Mouse (Mus musculus): ENCODE measurements around the gene Cnot8. TPM values are rescaled to one million over a fixed set of nuclear protein-coding genes. Genes with fewer than 3 reads are reported as not detected.

Gene Cnot8
- polyA plus RNA-seq, 1 experiment from 2014 or later, result 103 TPM

DNA sequence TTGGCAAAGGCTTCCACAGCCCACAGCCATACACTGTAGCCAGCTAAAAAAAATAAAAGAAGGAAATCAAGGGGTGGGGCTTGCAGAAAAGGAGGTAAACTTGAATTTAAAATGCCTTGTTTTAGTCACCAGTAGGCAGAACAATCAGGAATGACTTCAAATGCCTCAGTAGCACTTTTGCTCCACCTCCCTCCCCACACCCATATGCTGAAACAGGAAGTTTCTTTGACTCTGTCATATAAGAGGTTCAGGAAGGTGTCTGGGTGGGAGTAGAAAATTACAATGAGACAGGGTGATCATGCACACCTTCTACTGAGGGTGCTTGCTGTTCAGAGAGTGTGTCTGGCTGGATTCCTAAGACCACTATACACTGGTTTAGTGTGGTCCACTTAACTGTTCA lies 30.9 kb downstream of the Cnot8 start:
- H3K36me3 ChIP-seq, result peaks cover 86% of the 10 kb centered on the region

DNA sequence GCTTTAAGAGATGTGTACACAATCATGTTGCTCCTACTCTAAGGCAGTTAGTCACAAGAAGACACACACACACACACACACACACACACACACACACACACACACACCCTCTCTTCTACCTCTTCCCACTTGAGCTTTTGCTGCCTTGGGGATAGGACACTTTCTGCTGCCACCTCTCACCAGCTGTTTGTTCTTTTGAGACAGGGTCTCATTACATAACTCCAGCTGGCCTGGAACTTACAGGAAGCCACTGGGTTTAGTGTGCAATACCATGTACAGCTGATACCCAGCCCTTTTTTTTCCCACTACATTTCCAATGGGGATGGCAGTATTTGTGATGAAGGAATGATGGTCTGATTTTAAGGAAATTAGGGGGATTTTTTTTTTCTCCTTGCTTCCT lies 31.3 kb downstream of the Cnot8 start:
- Histone ChIP-seq H3K36me3 (peaks cover 85% of the 10 kb centered on the region), H3K27me3 (no peaks in the 10 kb centered on the region), H3K27ac (no peak overlapping the region), H3K4me3 (no peak overlapping the region), H3K9me3 (no peaks in the 10 kb centered on the region), H3K9ac (no peak overlapping the region), H3K4me1 (no peaks in the 10 kb centered on the region), H3K4me2 (replicated peaks) (no peak overlapping the region)
- ATAC-seq (ENCODE audit: insufficient number of reproducible peaks, insufficient read depth, low FRiP score, low TSS enrichment), result no peak

More for the DNA sequence above, 30.9 kb downstream of the Cnot8 start:
- no peak overlapping the region for H3K4me2 ChIP-seq (replicated peaks)
- no peak overlapping the region for H3K27ac ChIP-seq
- no peak for ATAC-seq (ENCODE audit: insufficient number of reproducible peaks, insufficient read depth, low FRiP score, low TSS enrichment)
- no peaks in the 10 kb centered on the region for H3K9me3 ChIP-seq
- no peaks in the 10 kb centered on the region for H3K4me1 ChIP-seq
- no peak overlapping the region for H3K9ac ChIP-seq
- no peaks in the 10 kb centered on the region for H3K27me3 ChIP-seq
- H3K4me3 ChIP-seq, result no peak overlapping the region

DNA sequence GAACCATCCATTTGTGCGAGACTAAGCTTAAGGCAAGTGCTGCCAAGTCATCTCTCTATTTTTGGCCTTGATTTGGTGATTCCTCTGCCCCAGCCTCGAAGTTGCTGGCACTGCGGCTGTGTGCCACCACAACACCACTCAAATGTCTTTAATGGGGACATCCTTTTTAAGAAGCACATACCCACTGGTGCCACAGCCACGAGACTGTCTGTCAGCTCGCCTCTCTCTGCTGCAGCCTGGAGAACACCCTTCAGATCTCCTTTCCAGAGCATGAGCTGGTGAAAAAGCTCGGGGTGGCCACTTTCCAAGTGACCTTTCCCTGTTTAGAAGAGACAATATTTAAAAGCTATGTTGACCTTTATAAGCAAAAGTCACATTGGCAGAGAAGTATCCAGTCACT lies 32.7 kb downstream of the Cnot8 start:
- no peaks in the 10 kb centered on the region for H3K9me3 ChIP-seq
- H3K27ac ChIP-seq, result no peak overlapping the region
- H3K36me3 ChIP-seq, result peaks cover 85% of the 10 kb centered on the region
- no peaks in the 10 kb centered on the region for H3K4me1 ChIP-seq
- ATAC-seq (ENCODE audit: insufficient number of reproducible peaks, insufficient read depth, low FRiP score, low TSS enrichment), result no peak
- H3K4me3 ChIP-seq, result no peak overlapping the region
- no peak overlapping the region for H3K9ac ChIP-seq
- no peak overlapping the region for H3K4me2 ChIP-seq (replicated peaks)
- no peaks in the 10 kb centered on the region for H3K27me3 ChIP-seq
- WGBS, result 91% methylated on average over 6 of the region's 6 CpGs

DNA sequence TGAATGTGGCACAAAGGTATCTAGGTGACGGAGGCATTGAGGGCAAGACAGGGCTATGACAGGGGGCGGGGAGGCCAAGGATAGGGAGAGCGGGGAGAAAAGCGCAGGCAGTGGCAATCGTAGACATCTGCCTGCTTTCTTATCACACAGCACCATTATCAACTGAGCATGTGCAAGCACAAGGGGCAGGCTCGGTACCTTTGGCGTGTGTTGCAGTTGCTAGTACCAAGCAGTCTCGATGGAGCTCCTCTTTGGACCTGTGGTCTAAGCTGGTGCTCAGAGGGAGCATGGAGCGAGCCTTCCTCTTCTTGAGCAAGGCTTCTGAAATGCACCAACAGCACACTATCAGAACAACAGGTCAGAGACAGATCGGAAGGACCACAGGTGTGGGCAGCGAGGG lies 34.9 kb downstream of the Cnot8 start:
- no peak overlapping the region for H3K4me2 ChIP-seq (replicated peaks)
- ATAC-seq (ENCODE audit: insufficient number of reproducible peaks, insufficient read depth, low FRiP score, low TSS enrichment), result no peak
- no peak overlapping the region for H3K9ac ChIP-seq
- H3K4me3 ChIP-seq, result no peak overlapping the region
- H3K27ac ChIP-seq, result no peak overlapping the region
- 94% methylated on average over 11 of the region's 11 CpGs for WGBS
- H3K27me3 ChIP-seq, result no peaks in the 10 kb centered on the region
- H3K9me3 ChIP-seq, result no peaks in the 10 kb centered on the region
- H3K36me3 ChIP-seq, result peaks cover 88% of the 10 kb centered on the region
- H3K4me1 ChIP-seq, result no peaks in the 10 kb centered on the region

GRCm38 (mm10) chr11:58139466-58139865 lies 35.5 kb downstream of the Cnot8 start:
- no peaks in the 10 kb centered on the region for H3K4me1 ChIP-seq
- no peaks in the 10 kb centered on the region for H3K9me3 ChIP-seq
- no peak overlapping the region for H3K9ac ChIP-seq
- H3K4me3 ChIP-seq, result no peak overlapping the region
- H3K36me3 ChIP-seq, result peaks cover 88% of the 10 kb centered on the region
- H3K27me3 ChIP-seq, result no peaks in the 10 kb centered on the region
- ATAC-seq (ENCODE audit: insufficient number of reproducible peaks, insufficient read depth, low FRiP score, low TSS enrichment), result no peak
- no peak overlapping the region for H3K27ac ChIP-seq
- 89% methylated on average over 3 of the region's 3 CpGs for WGBS
- no peak overlapping the region for H3K4me2 ChIP-seq (replicated peaks)

DNA sequence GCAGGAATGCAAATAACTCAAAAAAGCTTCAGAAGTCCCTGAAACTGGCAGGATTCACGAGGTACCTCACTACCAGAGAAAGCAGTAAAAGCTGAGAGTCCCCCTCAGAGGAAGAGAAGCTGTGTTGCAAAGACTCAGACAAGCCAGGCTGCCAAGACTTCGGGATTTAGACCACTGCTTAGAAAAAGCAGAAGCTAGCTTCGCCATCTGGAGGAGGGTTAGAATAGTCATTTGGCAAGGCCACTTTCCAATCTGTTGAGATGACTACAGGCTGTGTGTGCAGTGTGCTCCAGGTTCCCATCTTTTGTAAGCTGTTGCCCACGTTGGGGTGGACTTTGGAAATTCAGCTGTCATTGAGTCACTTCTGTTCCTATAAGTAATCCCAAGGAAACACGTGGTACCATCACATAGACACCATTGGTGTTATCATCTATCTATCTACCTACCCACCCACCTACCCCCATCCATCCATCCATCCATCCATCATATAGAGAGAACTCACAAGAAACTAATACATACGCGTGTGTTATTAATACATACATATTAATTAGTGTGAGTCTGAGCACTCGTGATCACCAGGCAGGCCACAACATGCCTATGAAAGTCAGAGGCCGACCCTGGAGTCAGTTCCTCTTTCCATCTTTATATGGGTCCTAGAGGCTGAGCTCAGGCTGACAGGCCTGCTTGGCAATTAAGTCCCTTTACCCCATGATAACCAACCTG lies 39.9 kb downstream of the Cnot8 start:
- Histone ChIP-seq H3K36me3 (peaks cover 93% of the 10 kb centered on the region), H3K9ac (no peak overlapping the region), H3K4me1 (no peaks in the 10 kb centered on the region), H3K27me3 (no peaks in the 10 kb centered on the region), H3K27ac (no peak overlapping the region), H3K4me2 (replicated peaks) (no peak overlapping the region), H3K4me3 (no peak overlapping the region), H3K9me3 (no peaks in the 10 kb centered on the region)
- WGBS, result 91% methylated on average over 9 of the region's 9 CpGs
- no peak for ATAC-seq (ENCODE audit: insufficient number of reproducible peaks, insufficient read depth, low FRiP score, low TSS enrichment)

DNA sequence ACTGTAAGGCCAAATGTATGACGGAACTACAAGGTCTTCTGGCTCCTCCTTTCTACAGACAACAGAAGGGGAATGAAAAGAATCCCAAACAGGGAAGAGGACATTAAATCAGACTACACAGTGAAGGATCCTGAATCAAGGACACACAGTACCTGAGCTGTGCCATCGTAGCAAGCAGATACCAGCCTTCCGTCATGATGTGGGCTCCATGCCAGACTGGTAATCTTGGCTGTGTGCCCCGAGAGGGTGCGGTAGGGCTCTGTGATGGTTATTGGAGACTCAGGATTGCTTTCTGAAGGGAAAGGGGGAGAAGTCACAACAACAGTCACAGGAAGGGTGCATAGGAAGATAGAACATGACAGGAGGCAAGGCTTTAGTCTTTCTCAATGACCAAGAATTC lies 42.3 kb downstream of the Cnot8 start:
- Histone ChIP-seq H3K27ac (no peak overlapping the region), H3K4me1 (no peaks in the 10 kb centered on the region), H3K36me3 (peaks cover 90% of the 10 kb centered on the region), H3K4me3 (no peak overlapping the region), H3K9ac (no peak overlapping the region), H3K9me3 (no peaks in the 10 kb centered on the region), H3K27me3 (no peaks in the 10 kb centered on the region), H3K4me2 (replicated peaks) (no peak overlapping the region)
- no peak for ATAC-seq (ENCODE audit: insufficient number of reproducible peaks, insufficient read depth, low FRiP score, low TSS enrichment)
- 87% methylated on average over 5 of the region's 5 CpGs for WGBS

DNA sequence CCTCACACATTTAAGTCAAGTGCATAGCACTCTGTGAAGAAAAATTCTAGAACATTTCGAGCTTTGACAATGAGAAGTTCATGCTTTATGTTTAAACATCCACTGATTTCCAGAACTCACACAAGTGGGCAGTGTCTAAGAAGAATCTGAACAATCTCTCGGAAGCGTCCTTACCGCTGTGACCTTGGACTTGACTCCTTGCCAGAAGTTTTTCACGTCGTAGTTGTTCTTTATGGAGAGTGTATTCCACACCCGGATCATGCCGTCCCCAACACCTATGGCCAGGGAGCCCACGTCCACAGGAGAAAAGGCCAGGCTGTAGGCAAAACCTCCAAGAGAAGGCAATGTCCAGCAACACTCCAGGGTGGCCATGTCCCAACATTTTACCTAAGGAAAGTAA lies 51.5 kb downstream of the Cnot8 start:
- ATAC-seq (ENCODE audit: insufficient number of reproducible peaks, insufficient read depth, low FRiP score, low TSS enrichment), result no peak
- Histone ChIP-seq H3K4me1 (no peaks in the 10 kb centered on the region), H3K36me3 (peaks cover 71% of the 10 kb centered on the region), H3K27ac (no peak overlapping the region), H3K27me3 (no peaks in the 10 kb centered on the region), H3K9ac (no peak overlapping the region), H3K9me3 (no peaks in the 10 kb centered on the region), H3K4me3 (no peak overlapping the region), H3K4me2 (replicated peaks) (no peak overlapping the region)
- WGBS, result 93% methylated on average over 9 of the region's 9 CpGs

- peaks cover 71% of the 10 kb centered on the region for H3K36me3 ChIP-seq
- H3K27ac ChIP-seq, result no peak overlapping the region
- ATAC-seq (ENCODE audit: insufficient number of reproducible peaks, insufficient read depth, low FRiP score, low TSS enrichment), result no peak
- no peaks in the 10 kb centered on the region for H3K9me3 ChIP-seq
- H3K27me3 ChIP-seq, result no peaks in the 10 kb centered on the region
- 78% methylated on average over 3 of the region's 3 CpGs for WGBS
- H3K4me2 ChIP-seq (replicated peaks), result no peak overlapping the region
- H3K4me3 ChIP-seq, result no peak overlapping the region
- H3K9ac ChIP-seq, result no peak overlapping the region
- no peaks in the 10 kb centered on the region for H3K4me1 ChIP-seq
These were observed 52.9 kb downstream of the Cnot8 start for GRCm38 (mm10) chr11:58156871-58157270.

DNA sequence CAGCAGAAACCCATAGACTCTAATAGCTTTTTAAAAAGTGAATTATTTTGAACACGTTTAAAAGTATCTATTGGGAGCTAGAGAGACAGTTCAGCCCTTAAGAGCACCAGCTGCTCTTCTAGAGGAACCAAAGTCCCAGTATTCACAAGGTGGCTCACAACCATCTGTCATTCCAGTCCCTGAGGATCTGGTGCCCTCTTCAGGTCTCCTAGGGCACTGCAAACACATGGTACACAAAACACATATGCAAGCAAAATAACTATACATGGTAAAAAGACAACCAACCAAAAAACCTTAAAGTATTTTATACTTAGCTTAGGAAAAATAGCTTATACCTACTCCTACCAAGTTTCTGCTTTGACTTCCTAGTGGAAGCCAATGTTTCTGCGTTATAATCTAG lies 61.1 kb downstream of the Cnot8 start:
- no peaks in the 10 kb centered on the region for H3K27me3 ChIP-seq
- H3K36me3 ChIP-seq, result peaks cover 43% of the 10 kb centered on the region
- ATAC-seq (ENCODE audit: insufficient number of reproducible peaks, insufficient read depth, low FRiP score, low TSS enrichment), result no peak
- no peak overlapping the region for H3K27ac ChIP-seq
- WGBS, result 92% methylated on average over 2 of the region's 2 CpGs
- H3K9me3 ChIP-seq, result no peaks in the 10 kb centered on the region
- H3K4me1 ChIP-seq, result 0 out of 2 replicates have a peak, but pooled peaks cover 5% of the 10 kb centered on the region
- no peak overlapping the region for H3K4me3 ChIP-seq
- H3K4me2 ChIP-seq (replicated peaks), result no peak overlapping the region
- H3K9ac ChIP-seq, result no peak overlapping the region

- Histone ChIP-seq H3K9me3 (no peaks in the 10 kb centered on the region), H3K4me3 (peak overlapping the region; percentile 95), H3K4me2 (replicated peaks) (peak overlapping the region; percentile 69), H3K4me1 (peaks cover 12% of the 10 kb centered on the region; the same call in 1 of the 2 replicates), H3K9ac (peak overlapping the region; percentile 87), H3K36me3 (peaks cover 22% of the 10 kb centered on the region), H3K27me3 (no peaks in the 10 kb centered on the region), H3K27ac (peak overlapping the region; percentile 78; the same call in 1 of the 2 replicates)
- ATAC-seq (ENCODE audit: insufficient number of reproducible peaks, insufficient read depth, low FRiP score, low TSS enrichment), result no peak; the same call in 1 of the 2 replicates
- 1% methylated on average over 8 of the region's 8 CpGs for WGBS
These were observed 63.8 kb downstream of the Cnot8 start for GRCm38 (mm10) chr11:58167822-58168166.
